Mouse (Mus musculus) myocyte (in vitro differentiated cells): ENCODE measurements around the gene Gon7. TPM values are rescaled to one million over a fixed set of nuclear protein-coding genes. Genes with fewer than 3 reads are reported as not detected.
A peak's percentile ranks its signal among the peaks of the same experiment; 100 is the strongest.

Experiments used
- H3K27me3 ChIP-seq: one replicate; pipeline ENCODE4 v1.6.1; 2011; ENCODE audit not compliant: control insufficient read depth, insufficient read depth, insufficient read length
- H3K36me3 ChIP-seq: one replicate; pipeline ENCODE4 v1.6.1; 2011; ENCODE audit not compliant: control insufficient read depth, insufficient read depth
- H3K4me2 ChIP-seq: one replicate; pipeline ENCODE4 v1.6.1; 2011; ENCODE audit warnings: low read depth, control low read depth
- H3K4me3 ChIP-seq: one replicate; pipeline ENCODE4 v1.5.1; 2011; ENCODE audit warnings: mild to moderate bottlenecking, control low read depth, moderate library complexity
- H3K79me2 ChIP-seq: one replicate; pipeline ENCODE4 v1.6.1; 2011; ENCODE audit not compliant: control insufficient read depth, insufficient read depth
- H3ac ChIP-seq: one replicate; pipeline ENCODE4 v1.6.1; 2011; ENCODE audit not compliant: control insufficient read depth, insufficient read length
- CEBPB ChIP-seq: IDR thresholded peaks from 2 replicates; pipeline ENCODE4 v1.6.1; 2011; ENCODE audit warnings: mild to moderate bottlenecking, moderate library complexity; ENCODE audit not compliant: poor library complexity, insufficient read depth, severe bottlenecking
- E2F4 ChIP-seq: IDR thresholded peaks from one replicate; pipeline ENCODE4 v1.6.1; 2011; ENCODE audit warnings: mild to moderate bottlenecking, control low read depth, moderate library complexity; ENCODE audit not compliant: insufficient read depth
- MAX ChIP-seq: IDR thresholded peaks from one replicate; pipeline ENCODE4 v1.6.1; 2011; ENCODE audit warnings: low read depth, mild to moderate bottlenecking, control low read depth
- MYOD1 ChIP-seq, 3 experiments: IDR thresholded peaks; one replicate each; pipeline ENCODE4 v1.6.1; 2011; ENCODE audit warnings: control low read depth in 2 of 3, low read depth in 2 of 3, mild to moderate bottlenecking in 2 of 3, moderate library complexity in 1 of 3; ENCODE audit not compliant: insufficient read length in 2 of 3, control insufficient read depth in 1 of 3
- MYOG ChIP-seq, 3 experiments: IDR thresholded peaks; one replicate each; pipeline ENCODE4 v1.6.1; 2011; ENCODE audit warnings: control low read depth in 2 of 3, low read depth in 2 of 3, mild to moderate bottlenecking in 2 of 3; ENCODE audit not compliant: insufficient read length in 2 of 3, control insufficient read depth in 1 of 3, insufficient read depth in 1 of 3
- POLR2A ChIP-seq: IDR thresholded peaks from one replicate; pipeline ENCODE4 v1.6.1; 2011; ENCODE audit warnings: low read depth, mild to moderate bottlenecking, control low read depth, moderate library complexity; ENCODE audit not compliant: insufficient read length
- POLR2AphosphoS2 ChIP-seq: IDR thresholded peaks from one replicate; pipeline ENCODE4 v1.6.1; 2011; ENCODE audit warnings: low read depth, control low read depth; ENCODE audit not compliant: insufficient read length
- REST ChIP-seq: IDR thresholded peaks from one replicate; pipeline ENCODE4 v1.6.1; 2011; ENCODE audit warnings: mild to moderate bottlenecking, control low read depth, moderate library complexity; ENCODE audit not compliant: insufficient read depth, insufficient read length
- SRF ChIP-seq: IDR thresholded peaks from one replicate; pipeline ENCODE4 v1.6.1; 2011; ENCODE audit warnings: low read depth; ENCODE audit not compliant: control insufficient read depth, insufficient read length
- TCF12 ChIP-seq: IDR thresholded peaks from one replicate; pipeline ENCODE4 v1.6.1; 2011; ENCODE audit warnings: mild to moderate bottlenecking, control low read depth; ENCODE audit not compliant: poor library complexity, insufficient read depth, severe bottlenecking
- TCF3 ChIP-seq: IDR thresholded peaks from one replicate; pipeline ENCODE4 v1.6.1; 2011; ENCODE audit warnings: low read depth, control low read depth; ENCODE audit not compliant: insufficient read length
- USF1 ChIP-seq: IDR thresholded peaks from one replicate; pipeline ENCODE4 v1.6.1; 2011; ENCODE audit warnings: low read depth, mild to moderate bottlenecking, control low read depth, moderate library complexity
- polyA plus RNA-seq: library from polyadenylated mRNA; unstranded; fragments of >200 nt; fragmentation: generic; extraction: Trizol; gene quantifications from one replicate; pipeline ENCODE4 v1.2.1, GENCODE M21; 2012; ENCODE audit warnings: missing spikeins

Gene Gon7
- polyA plus RNA-seq, 1 experiment = 9.7 TPM

DNA sequence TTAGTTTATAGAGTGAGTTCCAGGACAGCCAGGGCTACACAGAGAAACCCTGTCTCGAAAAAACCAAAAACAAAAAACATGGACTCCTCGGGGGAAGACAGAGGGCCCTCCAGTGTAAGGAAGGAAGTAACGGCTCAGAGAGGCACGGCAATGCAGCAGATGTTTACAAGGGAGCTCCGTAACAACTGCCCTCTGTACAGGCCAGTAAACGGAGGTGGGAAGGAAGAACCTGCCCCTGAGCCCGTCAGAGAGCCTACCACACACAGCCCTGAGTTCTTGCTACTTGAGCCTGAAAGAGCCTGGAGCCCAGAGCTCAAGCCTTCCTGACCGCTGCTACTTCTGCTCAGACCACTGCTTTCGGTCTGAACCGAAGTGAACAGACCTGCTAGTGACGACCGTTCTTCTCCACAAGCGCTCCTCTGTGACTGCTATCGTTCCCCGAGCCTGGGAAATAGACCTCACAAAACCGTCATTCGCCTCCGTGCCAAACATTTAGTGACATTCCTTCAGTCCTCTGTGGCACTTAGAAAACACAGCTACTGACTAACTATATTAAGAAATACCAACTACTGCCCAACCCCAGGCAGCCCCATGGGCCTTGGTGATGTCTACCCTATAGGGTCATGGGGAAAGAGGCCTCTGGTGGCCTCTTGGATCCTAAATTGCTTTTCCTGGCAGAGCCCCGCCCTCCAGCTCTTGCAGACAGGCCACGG lies 44.3 kb downstream of the Gon7 start:
- Histone ChIP-seq H3K27me3 (no peaks in the 10 kb centered on the region), H3ac (no peak overlapping the region), H3K79me2 (no peaks in the 10 kb centered on the region), H3K4me3 (no peak overlapping the region), H3K4me2 (no peak overlapping the region), H3K36me3 (no peaks in the 10 kb centered on the region)
- TF ChIP-seq E2F4 (no peak), POLR2A (no peak), USF1 (no peak), POLR2AphosphoS2 (no peak), TCF12 (no peak)

DNA sequence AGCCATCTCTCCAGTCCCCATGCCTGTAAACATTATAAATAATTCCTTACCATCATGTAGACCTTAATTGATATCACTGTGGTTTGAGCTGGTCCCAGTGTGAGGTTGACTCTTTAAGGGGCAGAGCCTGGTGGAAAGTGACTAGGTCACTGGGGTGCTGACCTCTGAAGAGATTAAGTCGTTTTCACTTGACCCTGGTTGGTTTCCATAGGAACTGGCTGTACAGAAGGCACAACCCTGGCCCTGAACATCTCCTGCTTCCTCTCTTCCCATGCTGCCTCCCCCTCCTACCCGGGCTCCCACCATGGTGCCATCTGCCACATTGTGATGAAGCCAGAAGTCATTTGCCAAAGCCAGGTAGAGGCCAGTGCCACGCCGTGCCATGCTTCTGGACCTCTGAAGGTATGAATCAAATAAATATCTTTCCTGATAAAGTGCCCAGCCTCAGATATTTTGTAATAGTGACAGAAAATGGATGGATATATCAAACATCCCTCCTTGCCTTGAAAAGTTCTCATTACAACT lies 46.7 kb downstream of the Gon7 start:
- no peak overlapping the region for H3K4me3 ChIP-seq
- H3K79me2 ChIP-seq = no peaks in the 10 kb centered on the region
- no peaks in the 10 kb centered on the region for H3K36me3 ChIP-seq
- no peak overlapping the region for H3ac ChIP-seq
- TF ChIP-seq MYOD1 (IDR thresholded peaks at IDR 0.05; ENCODE audit: control insufficient read depth in 1 of 3, insufficient read length in 2 of 3, low read depth in 2 of 3) (no peak), MYOG (IDR thresholded peaks at IDR 0.05; ENCODE audit: control insufficient read depth in 1 of 3, insufficient read depth in 1 of 3, insufficient read length in 2 of 3, low read depth in 2 of 3) (no peak), REST (no peak), SRF (no peak), POLR2A (no peak), USF1 (no peak)
- H3K4me2 ChIP-seq = no peak overlapping the region
- no peaks in the 10 kb centered on the region for H3K27me3 ChIP-seq

- H3K4me2 ChIP-seq = no peak overlapping the region
- H3K4me3 ChIP-seq = no peak overlapping the region
- H3ac ChIP-seq = no peak overlapping the region
- H3K36me3 ChIP-seq = no peaks in the 10 kb centered on the region
- H3K27me3 ChIP-seq = no peaks in the 10 kb centered on the region
- TF ChIP-seq E2F4 (no peak), MYOG (IDR thresholded peaks at IDR 0.05; ENCODE audit: control insufficient read depth in 1 of 3, insufficient read depth in 1 of 3, insufficient read length in 2 of 3, low read depth in 2 of 3) (no peak), REST (no peak), USF1 (no peak), SRF (no peak), MYOD1 (IDR thresholded peaks at IDR 0.05; ENCODE audit: control insufficient read depth in 1 of 3, insufficient read length in 2 of 3, low read depth in 2 of 3) (no peak), TCF3 (no peak), POLR2A (no peak), MAX (no peak), POLR2AphosphoS2 (no peak), CEBPB (no peak), TCF12 (no peak)
- H3K79me2 ChIP-seq = no peaks in the 10 kb centered on the region
Observed at GRCm38 (mm10) chr12:102709896-102710295, 47.7 kb downstream of the Gon7 start.

DNA sequence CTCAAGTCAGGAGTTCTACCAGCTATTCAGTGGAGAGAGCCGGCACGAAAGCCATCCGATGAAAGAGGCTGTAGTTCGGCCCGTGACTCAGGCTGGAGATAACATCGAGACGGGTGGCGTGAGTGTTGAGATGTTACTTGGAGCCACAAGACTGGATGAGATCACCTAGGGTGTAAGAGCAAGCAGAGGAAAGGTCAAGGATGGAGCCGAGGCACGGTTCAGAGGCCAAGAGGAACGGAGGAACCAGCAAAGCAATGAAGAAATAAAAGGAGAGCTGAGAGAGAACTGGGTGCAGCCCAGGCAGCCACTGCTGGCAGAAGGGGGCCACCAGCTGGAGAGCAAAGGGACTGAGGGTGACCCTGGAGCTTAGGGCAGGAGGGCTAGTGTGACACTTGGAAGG lies 49.4 kb downstream of the Gon7 start:
- Histone ChIP-seq H3K4me2 (peak overlapping the region; percentile 61), H3K36me3 (no peaks in the 10 kb centered on the region), H3K79me2 (no peaks in the 10 kb centered on the region), H3K27me3 (no peaks in the 10 kb centered on the region), H3K4me3 (peak overlapping the region; percentile 2), H3ac (no peak overlapping the region)
- TF ChIP-seq POLR2AphosphoS2 (no peak), TCF3 (no peak), SRF (no peak), MAX (no peak)

DNA sequence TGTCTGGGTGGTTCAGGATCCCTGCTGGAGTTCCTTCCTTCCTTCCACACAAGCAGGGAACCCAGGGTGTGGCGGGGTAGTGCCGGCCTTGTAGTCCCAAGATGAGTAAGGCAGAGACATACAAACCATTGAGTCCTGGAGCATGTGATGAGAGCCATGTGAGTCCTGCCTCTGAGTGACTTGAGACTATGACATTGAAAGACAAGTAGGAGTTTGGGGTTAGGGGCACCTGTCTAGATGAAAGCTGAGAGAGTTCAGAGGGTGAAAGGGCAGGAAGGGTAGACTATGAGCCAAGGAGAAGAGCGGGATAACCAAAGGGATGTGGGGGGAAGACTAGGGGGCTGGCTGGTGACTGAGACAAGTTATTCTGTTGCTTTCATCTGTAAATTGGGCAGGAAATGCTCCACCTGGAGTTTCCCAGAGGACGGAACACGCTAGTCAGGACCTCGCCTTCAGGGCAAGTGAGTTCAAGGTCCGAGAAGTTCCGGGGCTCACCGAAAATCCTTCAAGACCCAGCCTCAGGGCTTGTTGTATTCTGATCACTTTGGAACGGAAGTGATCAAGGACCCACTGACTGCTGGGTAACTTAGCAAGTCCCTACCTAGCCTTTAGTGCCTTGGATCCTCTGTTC lies 50.7 kb downstream of the Gon7 start:
- Histone ChIP-seq H3K27me3 (no peaks in the 10 kb centered on the region), H3K4me2 (peak overlapping the region; percentile 12), H3K36me3 (no peaks in the 10 kb centered on the region), H3K79me2 (no peaks in the 10 kb centered on the region), H3K4me3 (no peak overlapping the region), H3ac (no peak overlapping the region)
- TF ChIP-seq MYOG (IDR thresholded peaks at IDR 0.05; ENCODE audit: control insufficient read depth in 1 of 3, insufficient read depth in 1 of 3, insufficient read length in 2 of 3, low read depth in 2 of 3) = no peak
- TF ChIP-seq POLR2AphosphoS2 = no peak
- no peak for TF ChIP-seq CEBPB
